Mouse (Mus musculus): Measurements from ENCODE around the gene Scaf11. TPM values are rescaled to one million over a fixed set of nuclear protein-coding genes. Genes with fewer than 3 reads are reported as not detected.
"Not testable (repeated sequence)": the region's sequence is repeated elsewhere in the genome, so short reads cannot be mapped to it uniquely, and the experiment has no call there.

Gene Scaf11
- 141 and 152 TPM in 2 replicates for polyA plus RNA-seq (2011; ENCODE audit: insufficient read depth, insufficient read length, low read depth, missing spikeins)

GRCm38 (mm10) chr15:96460730-96461540 is at the start of gene Scaf11:
Gene Scaf11, minus strand, starts transcription at chr15:96460843.
- TF ChIP-seq CTCF (IDR thresholded peaks at IDR 0.05; ENCODE audit: low read depth, low read length) (peak; percentile 41), POLR2A (IDR thresholded peaks at IDR 0.05; ENCODE audit: insufficient read depth, low read length) (peak; percentile 40), EP300 (IDR thresholded peaks at IDR 0.05; ENCODE audit: insufficient read depth, low read depth, low read length) (no peak)
- H3K9ac ChIP-seq (ENCODE audit: low read depth, poor library complexity, severe bottlenecking) = peak within 1 kb of the TSS; percentile 98
- 0 out of 2 replicates have a peak, but pooled peaks cover 3% of the 10 kb centered on the region for H3K36me3 ChIP-seq (ENCODE audit: control insufficient read depth, insufficient read depth, low read length, poor library complexity, severe bottlenecking)
- no peaks in the 10 kb centered on the region for H3K9me3 ChIP-seq (replicated peaks; ENCODE audit: control insufficient read depth, insufficient read depth, low read length, poor library complexity, severe bottlenecking)
- H3K4me1 ChIP-seq (ENCODE audit: control insufficient read depth, insufficient read depth, low read length) = peaks cover 1% of the 10 kb centered on the region
- H3K4me3 ChIP-seq (ENCODE audit: low read depth, low read length) = peak within 1 kb of the TSS; percentile 92
- H3K27ac ChIP-seq (ENCODE audit: insufficient read depth, low read length) = peak within 1 kb of the TSS; percentile 84
- H3K27me3 ChIP-seq (ENCODE audit: control insufficient read depth, insufficient read depth, low read length, poor library complexity, severe bottlenecking) = no peaks in the 10 kb centered on the region

GRCm38 (mm10) chr15:96507097-96507840 is 46.6 kb upstream of the Scaf11 start:
- peak overlapping the region; percentile 21; the same call in 1 of the 2 replicates for H3K9ac ChIP-seq (ENCODE audit: low read depth, poor library complexity, severe bottlenecking)

GRCm38 (mm10) chr15:96497646-96498045 is 37.0 kb upstream of the Scaf11 start:
- no peaks in the 10 kb centered on the region for H3K36me3 ChIP-seq (ENCODE audit: control insufficient read depth, insufficient read depth, low read length, poor library complexity, severe bottlenecking)
- TF ChIP-seq POLR2A (IDR thresholded peaks at IDR 0.05; ENCODE audit: insufficient read depth, low read length) (no peak), CTCF (IDR thresholded peaks at IDR 0.05; ENCODE audit: low read depth, low read length) (no peak), EP300 (IDR thresholded peaks at IDR 0.05; ENCODE audit: insufficient read depth, low read depth, low read length) (no peak)
- H3K9ac ChIP-seq (ENCODE audit: low read depth, poor library complexity, severe bottlenecking) = no peak overlapping the region
- peaks cover 2% of the 10 kb centered on the region for H3K4me1 ChIP-seq (ENCODE audit: control insufficient read depth, insufficient read depth, low read length)
- H3K27me3 ChIP-seq (ENCODE audit: control insufficient read depth, insufficient read depth, low read length, poor library complexity, severe bottlenecking) = no peaks in the 10 kb centered on the region
- peaks cover 35% of the 10 kb centered on the region for H3K9me3 ChIP-seq (replicated peaks; ENCODE audit: control insufficient read depth, insufficient read depth, low read length, poor library complexity, severe bottlenecking)
- no peak overlapping the region for H3K27ac ChIP-seq (ENCODE audit: insufficient read depth, low read length)
- H3K4me3 ChIP-seq (ENCODE audit: low read depth, low read length) = no peak overlapping the region

More at GRCm38 (mm10) chr15:96507097-96507840, 46.6 kb upstream of the Scaf11 start:
- H3K9me3 ChIP-seq (replicated peaks; ENCODE audit: control insufficient read depth, insufficient read depth, low read length, poor library complexity, severe bottlenecking) = peaks cover 12% of the 10 kb centered on the region
- H3K4me3 ChIP-seq (ENCODE audit: low read depth, low read length) = peak overlapping the region; percentile 25; the same call in 1 of the 2 replicates
- H3K27ac ChIP-seq (ENCODE audit: insufficient read depth, low read length) = no peak overlapping the region
- H3K36me3 ChIP-seq (ENCODE audit: control insufficient read depth, insufficient read depth, low read length, poor library complexity, severe bottlenecking) = no peaks in the 10 kb centered on the region
- no peaks in the 10 kb centered on the region for H3K4me1 ChIP-seq (ENCODE audit: control insufficient read depth, insufficient read depth, low read length)
- no peaks in the 10 kb centered on the region for H3K27me3 ChIP-seq (ENCODE audit: control insufficient read depth, insufficient read depth, low read length, poor library complexity, severe bottlenecking)
- TF ChIP-seq EP300 (IDR thresholded peaks at IDR 0.05; ENCODE audit: insufficient read depth, low read depth, low read length) = no peak
- TF ChIP-seq CTCF (IDR thresholded peaks at IDR 0.05; ENCODE audit: low read depth, low read length) = peak; percentile 38

- Histone ChIP-seq H3K9ac (ENCODE audit: low read depth, poor library complexity, severe bottlenecking) (no peak overlapping the region), H3K4me1 (ENCODE audit: control insufficient read depth, insufficient read depth, low read length) (peaks cover 2% of the 10 kb centered on the region), H3K27me3 (ENCODE audit: control insufficient read depth, insufficient read depth, low read length, poor library complexity, severe bottlenecking) (no peaks in the 10 kb centered on the region), H3K9me3 (replicated peaks; ENCODE audit: control insufficient read depth, insufficient read depth, low read length, poor library complexity, severe bottlenecking) (peaks cover 25% of the 10 kb centered on the region), H3K36me3 (ENCODE audit: control insufficient read depth, insufficient read depth, low read length, poor library complexity, severe bottlenecking) (no peaks in the 10 kb centered on the region), H3K4me3 (ENCODE audit: low read depth, low read length) (no peak overlapping the region), H3K27ac (ENCODE audit: insufficient read depth, low read length) (peak overlapping the region; percentile 75)
- TF ChIP-seq CTCF (IDR thresholded peaks at IDR 0.05; ENCODE audit: low read depth, low read length) = no peak
Observed at GRCm38 (mm10) chr15:96494279-96494678, 33.6 kb upstream of the Scaf11 start.

GRCm38 (mm10) chr15:96493573-96493972 is 32.9 kb upstream of the Scaf11 start:
- Histone ChIP-seq H3K36me3 (ENCODE audit: control insufficient read depth, insufficient read depth, low read length, poor library complexity, severe bottlenecking) (no peaks in the 10 kb centered on the region), H3K9ac (ENCODE audit: low read depth, poor library complexity, severe bottlenecking) (no peak overlapping the region), H3K4me1 (ENCODE audit: control insufficient read depth, insufficient read depth, low read length) (peaks cover 2% of the 10 kb centered on the region), H3K4me3 (ENCODE audit: low read depth, low read length) (no peak overlapping the region), H3K27ac (ENCODE audit: insufficient read depth, low read length) (peak overlapping the region; percentile 96), H3K27me3 (ENCODE audit: control insufficient read depth, insufficient read depth, low read length, poor library complexity, severe bottlenecking) (no peaks in the 10 kb centered on the region), H3K9me3 (replicated peaks; ENCODE audit: control insufficient read depth, insufficient read depth, low read length, poor library complexity, severe bottlenecking) (peaks cover 23% of the 10 kb centered on the region)
- TF ChIP-seq EP300 (IDR thresholded peaks at IDR 0.05; ENCODE audit: insufficient read depth, low read depth, low read length) (peak; percentile 73), POLR2A (IDR thresholded peaks at IDR 0.05; ENCODE audit: insufficient read depth, low read length) (no peak)

GRCm38 (mm10) chr15:96492919-96493318 is 32.3 kb upstream of the Scaf11 start:
- not testable (repeated sequence) for H3K4me1 ChIP-seq (ENCODE audit: control insufficient read depth, insufficient read depth, low read length)

More at GRCm38 (mm10) chr15:96492919-96493318, 32.3 kb upstream of the Scaf11 start:
- not testable (repeated sequence) for H3K36me3 ChIP-seq (ENCODE audit: control insufficient read depth, insufficient read depth, low read length, poor library complexity, severe bottlenecking); H3K4me3 ChIP-seq (ENCODE audit: low read depth, low read length); H3K9ac ChIP-seq (ENCODE audit: low read depth, poor library complexity, severe bottlenecking); H3K27me3 ChIP-seq (ENCODE audit: control insufficient read depth, insufficient read depth, low read length, poor library complexity, severe bottlenecking)
- peaks cover 23% of the 10 kb centered on the region for H3K9me3 ChIP-seq (replicated peaks; ENCODE audit: control insufficient read depth, insufficient read depth, low read length, poor library complexity, severe bottlenecking)
- peak overlapping the region; percentile 100 for H3K27ac ChIP-seq (ENCODE audit: insufficient read depth, low read length)

Data from ES-Bruce4 (cell line).